Mouse (Mus musculus) thymus, postnatal 14 days (tissue): ENCODE measurements around the gene Slco3a1.

ENCODE experiments used
- DNase-seq: peaks from one replicate; pipeline ENCODE4 v3.0.0; 2021

Gene Slco3a1

DNA sequence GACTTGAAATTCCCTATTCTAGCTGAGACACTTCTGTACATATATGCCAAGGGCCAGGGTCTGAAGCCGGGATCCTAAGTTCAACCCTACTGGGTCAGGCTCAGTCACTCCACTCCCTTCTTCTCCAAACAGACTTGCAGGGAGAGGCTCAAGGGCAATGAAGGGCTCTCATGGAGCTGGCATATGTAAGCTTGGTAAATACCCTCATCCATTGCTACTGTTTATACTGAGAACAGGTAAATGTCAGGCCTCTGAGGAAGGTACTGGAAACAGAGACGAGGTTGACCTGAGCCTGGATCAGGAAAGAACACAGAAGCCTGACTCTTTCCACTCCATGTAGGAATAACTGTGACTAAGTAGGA, 70.6 kb downstream of the Slco3a1 start:
- no peak for DNase-seq

GRCm38 (mm10) chr7:74483294-74484023, 71.1 kb downstream of the Slco3a1 start:
- no peak for DNase-seq

- no peak for DNase-seq
Measured at GRCm38 (mm10) chr7:74471740-74472139, 82.8 kb downstream of the Slco3a1 start.

- DNase-seq = no peak
Measured at GRCm38 (mm10) chr7:74466886-74467285, 87.7 kb downstream of the Slco3a1 start.

DNA sequence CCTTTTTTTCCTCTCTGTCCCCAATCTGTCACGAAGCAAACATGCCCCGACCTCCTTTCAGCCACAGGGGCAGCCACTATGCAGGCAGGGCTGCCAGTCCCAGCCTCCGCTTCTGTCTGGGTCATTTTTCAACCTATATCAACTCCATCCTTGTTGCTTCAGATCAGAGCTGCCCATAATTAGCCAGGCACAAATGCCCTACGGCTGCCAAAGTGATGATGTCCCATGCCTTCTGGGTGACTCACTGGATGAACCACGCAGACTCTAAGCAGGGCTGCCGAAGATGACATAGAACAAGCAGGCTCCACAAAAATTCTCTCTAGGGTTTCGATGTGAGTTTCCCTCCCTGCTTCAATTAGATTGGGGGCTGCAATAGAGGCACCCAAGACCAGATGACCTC, 89.9 kb downstream of the Slco3a1 start:
- no peak for DNase-seq

- DNase-seq = no peak
Measured at GRCm38 (mm10) chr7:74462451-74462850, 92.1 kb downstream of the Slco3a1 start.

- no peak for DNase-seq
Measured at GRCm38 (mm10) chr7:74461736-74462135, 92.8 kb downstream of the Slco3a1 start.

DNA sequence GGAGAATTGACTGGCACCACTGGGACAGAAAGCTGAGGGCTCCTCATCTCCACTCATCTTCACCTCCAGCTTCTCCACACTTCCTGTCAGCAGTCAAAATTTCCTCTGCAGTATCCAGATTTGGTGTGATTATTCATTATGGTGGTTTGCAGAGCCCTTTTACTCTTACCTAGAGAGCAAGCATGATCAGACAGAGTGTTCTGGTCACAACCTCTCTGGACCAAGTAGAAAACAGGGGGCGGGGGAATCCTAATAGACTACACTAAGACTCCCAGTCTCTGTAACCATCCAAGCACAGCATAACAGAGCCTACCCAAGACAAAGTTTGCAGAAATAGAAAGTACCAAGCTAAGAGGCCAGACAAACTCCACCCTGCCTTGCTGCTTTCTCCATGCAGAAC, 93.4 kb downstream of the Slco3a1 start:
- DNase-seq = no peak

DNA sequence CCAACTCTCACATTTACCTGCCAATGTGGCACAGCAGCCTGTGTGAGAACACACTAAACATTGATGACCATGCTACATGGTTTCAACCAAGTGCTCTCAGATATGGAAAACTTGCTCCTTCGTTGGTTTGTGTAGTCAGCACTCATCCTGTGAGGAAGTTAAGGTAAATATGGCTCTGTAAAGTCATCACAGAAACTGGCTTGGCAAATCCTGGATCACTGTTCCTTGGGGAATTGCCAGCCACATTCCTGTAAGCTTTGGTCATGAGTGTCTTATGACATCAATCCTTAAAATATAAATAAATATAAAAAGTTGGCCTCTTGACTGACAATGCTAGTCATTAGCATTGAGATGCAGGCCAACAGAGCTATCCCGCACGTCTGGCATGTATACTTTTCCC, 94.8 kb downstream of the Slco3a1 start:
- no peak for DNase-seq

- DNase-seq = no peak
Measured at GRCm38 (mm10) chr7:74459277-74459676, 95.3 kb downstream of the Slco3a1 start.

GRCm38 (mm10) chr7:74458475-74459221, 95.9 kb downstream of the Slco3a1 start:
- no peak for DNase-seq

- DNase-seq = no peak
Measured at GRCm38 (mm10) chr7:74457347-74457975, 97.1 kb downstream of the Slco3a1 start.

- DNase-seq = no peak
Measured at GRCm38 (mm10) chr7:74456781-74457180, 97.8 kb downstream of the Slco3a1 start.

- no peak for DNase-seq
Measured at GRCm38 (mm10) chr7:74451047-74451446, 103.5 kb downstream of the Slco3a1 start.

GRCm38 (mm10) chr7:74449802-74450201, 104.8 kb downstream of the Slco3a1 start:
- DNase-seq = no peak

DNA sequence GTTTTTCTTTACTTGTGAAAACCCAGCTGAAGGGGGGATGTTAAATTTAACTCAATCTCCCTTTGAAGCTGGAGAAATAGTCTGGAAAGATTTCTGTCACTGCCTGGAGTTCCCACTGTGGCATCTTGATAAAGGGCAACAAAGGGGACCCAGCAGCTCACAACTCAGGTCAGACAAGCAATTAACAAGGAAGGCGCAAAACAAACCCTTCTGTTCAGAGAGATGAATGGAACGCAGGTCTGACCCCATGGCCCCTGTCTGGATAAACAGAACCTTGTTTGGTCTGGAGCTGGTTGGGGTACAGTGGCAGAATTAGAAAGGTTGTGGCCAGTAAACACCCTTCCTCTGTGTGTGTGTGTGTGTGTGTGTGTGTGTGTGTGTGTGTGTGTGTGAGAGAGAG, 106.8 kb downstream of the Slco3a1 start:
- no peak for DNase-seq

- DNase-seq = no peak
Measured at GRCm38 (mm10) chr7:74445148-74445547, 109.4 kb downstream of the Slco3a1 start.

- no peak for DNase-seq
Measured at GRCm38 (mm10) chr7:74442380-74442779, 112.2 kb downstream of the Slco3a1 start.

DNA sequence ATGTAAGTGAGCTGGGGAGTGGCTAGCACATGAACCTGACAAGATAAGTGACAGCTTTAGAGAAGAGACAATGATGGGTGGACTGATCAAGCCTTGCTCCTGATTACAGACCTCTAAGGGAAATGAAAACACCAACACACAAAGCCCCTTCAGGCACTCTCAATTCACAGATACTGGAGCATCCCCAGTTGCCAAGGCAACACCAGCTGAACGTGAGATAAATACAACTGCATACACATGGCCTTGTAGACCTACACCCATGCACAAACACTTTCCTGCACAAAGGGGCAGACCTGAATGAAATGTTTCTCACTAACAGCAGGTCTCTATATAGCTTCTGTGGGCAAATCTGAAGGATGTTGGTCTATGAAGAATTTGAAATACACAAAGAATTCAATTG, 117.0 kb downstream of the Slco3a1 start:
- no peak for DNase-seq

DNA sequence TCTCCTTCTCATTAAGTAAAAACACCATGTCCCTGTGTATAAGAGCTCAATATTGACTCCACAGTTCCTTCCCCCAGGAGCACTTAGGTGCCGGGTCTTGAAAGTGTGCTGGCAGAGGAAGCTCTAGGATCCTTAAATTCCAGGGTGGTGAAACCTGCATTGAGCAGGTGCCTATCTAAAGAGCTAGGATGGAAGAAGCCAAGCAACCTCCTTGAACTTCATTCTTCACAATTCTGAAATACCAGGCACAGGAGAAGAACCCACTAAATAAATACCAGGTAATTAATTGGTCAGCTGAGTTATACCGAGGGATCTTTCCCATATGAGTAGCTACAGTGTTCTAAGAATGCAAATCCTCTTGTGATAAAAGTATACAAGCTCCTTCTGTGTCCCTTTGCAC, 117.9 kb downstream of the Slco3a1 start:
- DNase-seq = no peak

DNA sequence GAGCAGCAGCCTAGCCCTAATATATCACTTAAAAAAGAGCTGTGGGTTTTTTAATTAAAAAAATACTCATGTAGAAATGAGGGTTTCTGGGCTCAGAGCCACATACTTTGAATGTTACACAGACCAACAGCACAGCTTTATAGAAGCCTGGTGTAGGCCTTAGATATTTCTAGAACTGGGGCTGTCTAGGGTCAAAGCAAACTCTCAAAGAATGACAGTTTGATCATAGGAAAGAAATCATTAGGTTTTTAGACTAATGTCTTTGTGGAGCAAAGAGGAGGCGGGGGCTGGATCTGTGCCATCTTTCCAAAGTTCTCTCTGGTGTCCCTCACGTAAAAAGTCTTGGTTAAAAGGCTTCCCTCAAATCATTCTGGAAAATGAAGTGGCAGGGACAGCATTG, 121.6 kb downstream of the Slco3a1 start:
- DNase-seq = no peak

- no peak for DNase-seq
Measured at GRCm38 (mm10) chr7:74429252-74429651, 125.3 kb downstream of the Slco3a1 start.

DNA sequence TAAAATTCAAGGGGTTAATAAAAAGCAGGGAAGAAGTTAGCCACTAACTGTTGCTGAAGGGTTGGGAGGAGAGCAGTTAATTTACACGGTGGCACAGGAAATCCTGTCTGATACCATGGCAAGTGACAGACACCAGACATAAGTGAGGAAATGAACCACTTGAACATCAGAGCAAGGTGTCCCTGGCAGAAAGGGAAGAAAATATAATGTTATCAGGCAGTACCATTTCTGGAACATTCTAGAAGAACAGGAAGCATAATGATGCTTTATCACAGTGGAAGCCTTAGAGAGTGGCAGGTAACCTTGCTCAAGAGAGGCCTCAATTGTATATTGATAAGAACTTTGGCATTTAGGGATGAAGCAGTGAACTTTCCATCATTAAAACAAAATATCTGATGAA, 127.4 kb downstream of the Slco3a1 start:
- no peak for DNase-seq

- no peak for DNase-seq
Measured at GRCm38 (mm10) chr7:74425941-74426340, 128.6 kb downstream of the Slco3a1 start.
